Mouse (Mus musculus) effector memory CD4-positive, alpha-beta T cell, adult 5 months (primary cell): ENCODE measurements around the gene H2-M1. TPM values are rescaled to one million over a fixed set of nuclear protein-coding genes. Genes with fewer than 3 reads are reported as not detected.

ENCODE experiments used
- polyA plus RNA-seq: library from polyadenylated mRNA; unstranded; fragments of 100-300 nt; shearing (Covaris generic); gene quantifications from one replicate; pipeline ENCODE4 v1.2.1, GENCODE M21; 2017

The H2-M1 gene
- not detected for polyA plus RNA-seq

GRCm38 (mm10) chr17:36672119-36672518 lies at the start of gene H2-M1:
Gene H2-M1, minus strand, starts transcription at chr17:36672219.

GRCm38 (mm10) chr17:36642566-36642965 lies 29.5 kb downstream of the H2-M1 start, which contains the start of gene H2-M9:
Gene H2-M9, minus strand, starts transcription at chr17:36642666.

Other genes with a start within 250 kb of the H2-M1 start
- gene H2-M10.4, start 209.9 kb downstream of the H2-M1 start, polyA plus RNA-seq, result not detected
- gene H2-M11, start 125.1 kb downstream of the H2-M1 start, polyA plus RNA-seq, result not detected
- not detected for gene H2-M9, start 29.6 kb downstream of the H2-M1 start, polyA plus RNA-seq
- not detected for gene H2-M10.5, start 100.7 kb upstream of the H2-M1 start, polyA plus RNA-seq
- not detected for gene H2-M10.6, start 140.0 kb upstream of the H2-M1 start, polyA plus RNA-seq
- 118 TPM for gene Trim26, start 164.9 kb upstream of the H2-M1 start, polyA plus RNA-seq
- gene Trim15, start 195.0 kb upstream of the H2-M1 start, polyA plus RNA-seq, result not detected
- not detected for gene Trim10, start 197.4 kb upstream of the H2-M1 start, polyA plus RNA-seq
- gene Trim40, start 217.9 kb upstream of the H2-M1 start, polyA plus RNA-seq, result not detected
- not detected for gene Trim31, start 225.9 kb upstream of the H2-M1 start, polyA plus RNA-seq